Mouse (Mus musculus) ES-Bruce4 (cell line): ENCODE measurements around the gene Ift57.

ENCODE experiments used
- CTCF ChIP-seq: IDR thresholded peaks from one replicate; pipeline ENCODE4 v1.8.1; 2011; ENCODE audit warnings: low read depth, low read length
- POLR2A ChIP-seq: IDR thresholded peaks from one replicate; pipeline ENCODE4 v1.8.1; 2011; ENCODE audit warnings: low read length; ENCODE audit not compliant: insufficient read depth

DNA sequence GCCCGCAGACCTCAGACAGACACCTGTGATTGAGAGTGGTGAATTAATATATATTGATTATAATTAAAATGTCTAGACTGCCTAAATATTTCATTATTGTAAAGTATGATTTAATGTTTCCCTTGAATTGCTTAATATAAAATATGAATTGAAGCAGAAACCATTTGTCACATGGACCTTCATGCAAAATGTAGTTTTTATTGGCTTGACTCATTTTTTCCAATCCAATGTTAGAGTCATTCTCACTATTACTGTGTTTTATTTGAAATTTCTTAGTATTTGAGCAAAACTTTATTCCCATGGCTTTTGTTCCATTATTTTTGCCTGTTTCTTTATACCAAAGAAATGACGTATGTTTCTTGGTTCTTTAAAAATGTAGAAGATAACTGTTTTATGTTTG lies 48.3 kb downstream of the Ift57 start:
- no peak for TF ChIP-seq CTCF
- TF ChIP-seq POLR2A = no peak
